Mouse (Mus musculus) cortical plate, adult 2 months (tissue): ENCODE data around the gene Gm30302. TPM values are rescaled to one million over a fixed set of nuclear protein-coding genes. Genes with fewer than 3 reads are reported as not detected.

Experiments
- H3K27ac ChIP-seq: fragments of 200-500 bp; 2 replicates; pipeline ENCODE4 v1.5.1; 2012; ENCODE audit warnings: low read length, control low read depth, inconsistent platforms; ENCODE audit not compliant: insufficient read depth
- H3K4me1 ChIP-seq: fragments of 200-500 bp; 2 replicates; pipeline ENCODE4 v1.6.1; 2011; ENCODE audit warnings: low read length; ENCODE audit not compliant: control insufficient read depth, insufficient read depth
- H3K4me3 ChIP-seq: fragments of 200-500 bp; 2 replicates; pipeline ENCODE4 v1.5.1; 2011; ENCODE audit warnings: mild to moderate bottlenecking, low read length, control low read depth; ENCODE audit not compliant: insufficient read depth
- CTCF ChIP-seq: fragments of 200-500 bp; IDR thresholded peaks from 2 replicates; pipeline ENCODE4 v1.5.1; 2011; ENCODE audit warnings: mild to moderate bottlenecking, control low read depth, low read length; ENCODE audit not compliant: insufficient read depth; ENCODE audit errors: extremely low read depth
- POLR2A ChIP-seq: fragments of 200-500 bp; IDR thresholded peaks from 2 replicates; pipeline ENCODE4 v1.6.1; 2011; ENCODE audit warnings: mild to moderate bottlenecking, low read length, control low read depth; ENCODE audit not compliant: insufficient read depth; ENCODE audit errors: extremely low read depth
- polyA plus RNA-seq: library from polyadenylated mRNA; depleted of rRNA; stranded (reverse); fragments of >200 nt; gene quantifications from 2 replicates; pipeline ENCODE4 v1.2.3, GENCODE M21; 2012; rRNA removed

Gene Gm30302
- polyA plus RNA-seq, result not detected in 2 replicates

- no peak for TF ChIP-seq POLR2A
- no peak for TF ChIP-seq CTCF
- no peak within 1 kb of the TSS for H3K4me3 ChIP-seq
These were observed at the start of gene Gm30302 for GRCm38 (mm10) chr13:49798901-49799300. Gene Gm30302, minus strand, starts transcription at chr13:49799001.

DNA sequence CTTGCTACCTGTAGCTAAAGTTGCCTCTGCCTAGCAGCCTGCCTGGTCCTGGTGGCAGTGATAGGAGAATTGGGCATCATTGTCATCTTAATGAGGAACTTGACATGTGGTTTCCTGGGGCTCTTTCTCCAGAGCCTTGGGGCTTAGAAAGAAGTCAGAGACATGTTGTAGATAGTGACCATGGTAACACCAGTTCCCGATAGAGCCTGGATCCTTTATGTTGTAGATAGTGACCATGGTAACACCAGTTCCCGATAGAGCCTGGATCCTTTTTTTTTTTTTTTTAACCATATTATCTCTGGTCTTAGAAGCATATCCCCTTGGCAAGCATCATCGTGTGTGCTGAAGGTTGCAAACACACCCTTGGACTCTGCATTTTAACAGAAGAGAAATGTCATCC, 48.0 kb upstream of the Gm30302 start:
- TF ChIP-seq POLR2A, result no peak
- TF ChIP-seq CTCF, result no peak
- no peaks in the 10 kb centered on the region for H3K4me1 ChIP-seq
- no peak overlapping the region for H3K4me3 ChIP-seq
- H3K27ac ChIP-seq, result no peak overlapping the region

More at GRCm38 (mm10) chr13:49798901-49799300, at the start of gene Gm30302:
- Histone ChIP-seq H3K4me1 (no peaks in the 10 kb centered on the region), H3K27ac (no peak within 1 kb of the TSS)

DNA sequence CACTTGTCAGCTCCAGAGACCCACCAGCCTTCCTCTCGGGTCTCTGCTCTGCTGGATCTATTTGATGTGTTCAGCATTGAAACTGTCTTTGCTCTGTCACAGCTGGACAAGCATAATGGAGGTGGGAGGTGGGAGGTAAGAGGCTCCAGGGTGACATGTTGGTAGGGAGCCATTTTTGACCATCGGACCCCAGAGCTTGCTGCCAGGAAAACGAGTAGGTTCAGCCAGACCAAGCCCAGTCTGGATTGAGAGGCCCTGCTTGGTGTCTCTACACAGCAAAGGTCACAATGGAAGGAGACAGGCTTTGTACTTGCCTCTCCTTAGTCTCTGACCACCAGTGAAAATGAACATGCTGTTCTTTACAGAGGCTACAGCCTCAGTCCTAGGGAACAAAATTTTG, 47.3 kb upstream of the Gm30302 start:
- Histone ChIP-seq H3K27ac (no peak overlapping the region), H3K4me1 (no peaks in the 10 kb centered on the region), H3K4me3 (no peak overlapping the region)
- TF ChIP-seq POLR2A (no peak), CTCF (no peak)

- no peaks in the 10 kb centered on the region for H3K4me1 ChIP-seq
- no peak overlapping the region for H3K4me3 ChIP-seq
- no peak overlapping the region for H3K27ac ChIP-seq
- TF ChIP-seq CTCF (no peak), POLR2A (no peak)
These were observed 46.9 kb upstream of the Gm30302 start for GRCm38 (mm10) chr13:49845663-49846062.

GRCm38 (mm10) chr13:49844071-49844470, 45.3 kb upstream of the Gm30302 start:
- no peak overlapping the region for H3K4me3 ChIP-seq
- H3K27ac ChIP-seq, result no peak overlapping the region
- TF ChIP-seq POLR2A (no peak), CTCF (no peak)
- no peaks in the 10 kb centered on the region for H3K4me1 ChIP-seq

DNA sequence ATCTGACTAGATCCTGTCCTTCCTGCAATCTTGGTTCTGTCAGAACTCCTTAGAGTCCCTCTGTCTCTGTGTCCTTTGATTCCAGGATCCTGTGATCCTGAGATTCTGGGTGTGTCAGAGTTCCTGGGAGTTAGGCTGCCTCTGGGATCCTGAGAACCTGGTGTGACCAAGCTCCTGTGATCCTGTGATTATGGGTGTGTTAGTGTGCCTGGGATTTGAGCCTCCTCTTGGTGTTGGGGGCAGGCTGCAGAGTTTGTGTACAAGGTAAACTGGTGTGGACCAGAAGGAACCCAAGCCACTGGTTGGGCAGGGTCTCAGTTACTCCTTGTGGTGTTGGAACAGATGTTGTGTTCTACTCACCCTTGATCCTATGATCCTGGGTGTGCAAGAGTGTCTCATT, 42.4 kb upstream of the Gm30302 start:
- Histone ChIP-seq H3K4me1 (no peaks in the 10 kb centered on the region), H3K4me3 (no peak overlapping the region), H3K27ac (no peak overlapping the region)
- TF ChIP-seq CTCF (no peak), POLR2A (no peak)

- no peak overlapping the region for H3K27ac ChIP-seq
- TF ChIP-seq CTCF, result no peak
- TF ChIP-seq POLR2A, result no peak
- no peak overlapping the region for H3K4me3 ChIP-seq
- no peaks in the 10 kb centered on the region for H3K4me1 ChIP-seq
These were observed 31.6 kb upstream of the Gm30302 start for GRCm38 (mm10) chr13:49830355-49830754.

DNA sequence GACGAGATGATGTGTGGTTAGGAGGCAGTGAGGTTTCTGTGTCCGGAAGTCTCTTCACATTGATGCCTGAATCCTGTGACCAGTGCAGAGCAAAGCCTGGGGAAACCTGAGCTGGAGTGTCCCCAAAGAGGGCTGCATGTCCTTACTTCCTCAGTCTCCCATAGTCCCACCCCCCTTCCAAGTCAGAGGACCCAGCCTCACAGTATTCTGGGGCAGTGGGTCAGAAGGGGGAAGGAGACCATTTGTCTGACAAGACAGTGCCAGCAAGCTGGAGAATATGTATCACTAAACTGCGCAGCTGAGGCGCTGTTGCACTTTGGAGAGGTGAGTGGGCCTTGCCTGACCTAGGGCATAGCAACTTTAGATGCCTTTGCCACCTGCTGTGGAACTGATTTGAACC, 26.5 kb upstream of the Gm30302 start:
- TF ChIP-seq CTCF (no peak), POLR2A (no peak)

GRCm38 (mm10) chr13:49814958-49815357, 16.2 kb upstream of the Gm30302 start:
- no peaks in the 10 kb centered on the region for H3K4me1 ChIP-seq
- TF ChIP-seq POLR2A, result no peak
- TF ChIP-seq CTCF, result no peak
- H3K27ac ChIP-seq, result no peak overlapping the region
- no peak overlapping the region for H3K4me3 ChIP-seq

More for the DNA sequence above, 26.5 kb upstream of the Gm30302 start:
- H3K4me3 ChIP-seq, result no peak overlapping the region
- H3K27ac ChIP-seq, result no peak overlapping the region
- no peaks in the 10 kb centered on the region for H3K4me1 ChIP-seq

GRCm38 (mm10) chr13:49814420-49814819, 15.6 kb upstream of the Gm30302 start:
- Histone ChIP-seq H3K4me1 (no peaks in the 10 kb centered on the region), H3K27ac (no peak overlapping the region)
- TF ChIP-seq POLR2A, result no peak
- TF ChIP-seq CTCF, result no peak

More at GRCm38 (mm10) chr13:49814420-49814819, 15.6 kb upstream of the Gm30302 start:
- no peak overlapping the region for H3K4me3 ChIP-seq
